Mouse (Mus musculus) thymus, postnatal 25 days (tissue): ENCODE results near the gene Prdm16.

ENCODE experiments used
- DNase-seq: peaks from one replicate; pipeline ENCODE4 v3.0.0; 2022

The Prdm16 gene

GRCm38 (mm10) chr4:154511767-154512166 lies 124.9 kb downstream of the Prdm16 start:
- DNase-seq: no peak

DNA sequence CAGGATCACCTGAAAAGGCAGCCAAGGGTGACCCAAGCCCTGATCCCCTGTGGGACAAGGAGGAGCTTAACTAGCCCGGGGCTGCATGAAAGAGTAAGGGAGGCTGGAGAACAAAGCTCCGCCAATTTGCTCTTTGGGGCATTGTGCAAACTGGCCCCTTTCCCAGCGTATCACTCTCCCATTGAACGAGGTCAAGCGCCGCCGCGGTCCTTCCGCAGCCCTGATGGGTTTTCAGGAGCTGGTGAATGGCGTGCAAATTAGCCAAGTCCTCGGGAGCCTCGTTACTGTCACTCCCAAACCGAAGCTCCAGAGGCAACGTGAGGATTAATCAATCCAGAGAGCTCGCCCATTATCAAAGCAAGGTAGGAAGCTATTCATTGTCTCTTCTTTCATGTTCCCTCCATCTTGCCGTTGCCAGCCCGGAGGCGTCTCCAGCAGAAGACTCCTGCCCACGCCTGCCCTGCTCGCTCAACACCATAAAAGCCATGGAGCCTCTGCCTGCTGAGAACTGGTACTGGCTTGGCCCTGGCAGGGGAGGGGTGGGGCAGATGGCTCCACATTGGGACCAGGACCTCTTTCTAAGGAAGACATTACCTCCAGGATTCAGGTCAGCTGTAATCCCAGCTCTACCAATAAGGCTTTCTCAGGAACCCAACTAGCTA lies 129.8 kb downstream of the Prdm16 start:
- no peak for DNase-seq

DNA sequence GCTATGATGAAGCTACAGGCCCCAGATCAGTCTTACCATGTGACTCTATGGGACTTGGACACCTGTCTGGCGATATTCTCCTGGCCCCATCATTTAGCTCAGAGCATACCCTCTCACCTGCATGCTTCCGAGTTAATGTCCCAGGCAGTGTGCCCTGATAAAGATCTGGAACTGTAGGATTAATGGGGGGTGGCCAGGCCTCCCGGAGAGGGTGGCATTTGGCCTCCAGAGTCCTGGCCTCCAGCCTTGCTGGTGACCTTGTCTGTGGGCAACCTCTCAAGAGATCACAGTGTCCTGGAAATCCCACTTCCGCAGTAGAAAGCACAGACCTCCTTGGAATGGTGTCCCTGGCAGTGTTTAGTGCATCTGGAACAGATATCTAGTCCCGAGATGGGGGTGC lies 131.4 kb downstream of the Prdm16 start:
- no peak for DNase-seq

GRCm38 (mm10) chr4:154503260-154503829 lies 133.3 kb downstream of the Prdm16 start:
- no peak for DNase-seq

- no peak for DNase-seq
Measured at GRCm38 (mm10) chr4:154502403-154503000, 134.2 kb downstream of the Prdm16 start.

GRCm38 (mm10) chr4:154500695-154501094 lies 136.0 kb downstream of the Prdm16 start:
- no peak for DNase-seq

DNA sequence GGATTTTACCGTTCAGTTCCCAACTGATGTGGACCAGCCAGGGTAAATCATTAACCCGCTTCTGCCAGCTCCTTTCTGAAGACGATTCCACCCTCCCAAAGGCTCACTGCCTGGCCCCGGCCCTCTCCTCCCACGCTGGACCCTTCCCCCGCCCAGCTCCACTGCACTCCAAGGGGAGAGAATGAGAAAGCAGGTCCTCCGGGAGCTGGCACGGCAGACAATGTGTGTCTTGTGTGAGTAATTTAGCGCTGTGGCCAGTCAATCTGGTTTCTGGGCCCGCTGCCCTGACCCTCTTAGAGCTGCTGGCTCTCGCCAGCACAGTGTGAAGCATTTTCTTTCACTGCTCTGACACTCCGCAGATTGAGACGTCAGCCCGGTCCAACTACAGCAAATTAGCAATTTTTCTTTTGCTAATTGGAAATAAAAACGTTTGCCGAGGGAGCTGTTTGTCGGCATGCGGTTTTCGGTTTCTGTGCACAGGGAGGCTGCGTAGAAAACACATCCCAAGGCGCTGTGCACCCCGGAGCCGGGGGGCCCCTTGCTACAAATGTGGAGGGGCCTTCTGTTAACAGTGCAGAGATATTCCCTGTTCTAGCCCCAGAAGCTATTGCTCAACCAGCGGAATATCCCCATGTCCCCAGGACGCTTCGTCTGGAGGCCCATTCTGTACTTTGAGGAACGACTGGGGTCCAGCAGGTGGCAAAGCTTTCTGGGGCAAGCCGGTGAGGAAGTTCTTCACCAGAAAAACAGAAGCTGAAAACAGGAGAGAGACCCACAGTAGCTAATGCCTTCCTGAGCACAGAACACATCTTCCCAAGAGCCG lies 136.8 kb downstream of the Prdm16 start:
- no peak for DNase-seq

GRCm38 (mm10) chr4:154497423-154498175 lies 139.1 kb downstream of the Prdm16 start:
- no peak for DNase-seq

- no peak for DNase-seq
Measured at GRCm38 (mm10) chr4:154496991-154497390, 139.7 kb downstream of the Prdm16 start.

DNA sequence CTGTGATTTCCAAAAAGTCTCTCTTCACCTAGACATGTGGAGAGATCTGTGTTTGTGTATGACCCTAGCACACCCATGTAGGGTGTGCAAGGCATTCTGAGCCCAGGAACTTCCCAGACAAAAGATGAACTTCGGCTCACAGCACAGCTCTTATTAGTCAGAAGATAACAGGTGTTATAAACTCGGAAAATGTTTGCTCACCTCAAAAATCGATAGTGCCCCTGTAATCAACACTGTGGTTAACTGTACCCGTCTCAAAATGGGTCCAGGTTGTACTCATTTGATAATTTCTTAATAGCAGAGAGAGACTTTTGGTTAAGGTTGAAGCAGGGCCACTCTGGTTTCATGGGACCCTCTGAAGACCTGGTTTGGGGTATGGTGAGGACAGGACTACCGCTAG lies 140.2 kb downstream of the Prdm16 start:
- DNase-seq: no peak

DNA sequence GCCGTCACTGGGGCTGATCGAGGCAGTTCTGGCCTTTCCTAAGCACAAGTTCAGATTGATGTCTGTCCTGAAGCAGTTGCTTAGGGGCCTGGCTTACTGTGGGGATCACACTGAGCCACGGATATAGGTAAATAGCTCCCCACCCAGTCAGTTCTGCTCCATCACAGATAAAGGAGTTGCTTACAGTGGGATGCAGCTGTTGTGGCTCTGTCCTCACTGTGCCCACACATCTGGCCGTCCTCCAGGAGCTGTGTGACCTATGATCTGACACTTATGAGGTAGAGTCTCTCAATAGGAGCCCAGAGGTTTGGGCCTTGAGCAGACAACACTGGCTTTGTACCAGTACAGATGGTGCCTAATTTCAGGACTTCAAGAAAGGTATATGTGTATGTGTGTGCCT lies 142.7 kb downstream of the Prdm16 start:
- no peak for DNase-seq

GRCm38 (mm10) chr4:154492714-154493121 lies 144.0 kb downstream of the Prdm16 start:
- DNase-seq: no peak

GRCm38 (mm10) chr4:154492268-154492667 lies 144.4 kb downstream of the Prdm16 start:
- DNase-seq: no peak

DNA sequence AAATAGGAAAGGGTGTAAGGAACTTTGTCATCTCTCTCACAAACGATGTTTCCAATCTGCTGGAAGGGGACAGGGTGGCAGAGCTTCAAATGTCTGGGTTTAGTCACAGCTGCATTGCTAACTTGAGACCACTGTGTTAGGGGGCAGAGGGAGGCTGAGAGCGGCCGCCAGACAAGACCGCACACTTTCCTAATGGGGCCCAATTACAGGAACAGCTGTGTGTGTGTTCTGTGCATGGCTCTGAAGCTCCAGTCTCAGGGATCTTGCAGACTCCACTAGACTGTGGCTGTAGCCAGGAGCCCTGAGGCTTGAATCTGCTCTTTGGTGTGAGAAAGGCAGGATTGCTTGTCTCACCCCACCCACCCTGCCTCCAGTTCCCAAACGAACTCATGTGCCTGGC lies 148.6 kb downstream of the Prdm16 start:
- no peak for DNase-seq

DNA sequence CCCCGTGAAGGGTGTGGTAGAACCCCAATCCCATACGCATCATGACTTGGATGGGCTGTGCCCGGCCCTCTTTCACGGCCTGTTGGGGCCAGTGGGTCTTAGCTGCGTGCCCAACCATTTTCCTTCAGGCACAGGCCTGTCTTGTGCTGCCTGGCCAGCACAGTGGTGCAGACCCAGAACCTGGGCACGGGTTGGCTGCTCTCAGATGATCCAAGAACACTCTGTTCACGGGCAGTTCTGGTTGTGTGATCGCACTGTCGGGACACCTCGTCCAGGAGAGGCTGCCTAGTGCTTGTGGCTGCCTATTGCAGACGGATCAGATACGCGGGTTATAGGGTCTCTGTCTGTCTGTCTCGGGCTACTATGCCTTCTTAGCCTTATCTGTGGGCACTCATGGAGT lies 154.0 kb downstream of the Prdm16 start:
- no peak for DNase-seq

DNA sequence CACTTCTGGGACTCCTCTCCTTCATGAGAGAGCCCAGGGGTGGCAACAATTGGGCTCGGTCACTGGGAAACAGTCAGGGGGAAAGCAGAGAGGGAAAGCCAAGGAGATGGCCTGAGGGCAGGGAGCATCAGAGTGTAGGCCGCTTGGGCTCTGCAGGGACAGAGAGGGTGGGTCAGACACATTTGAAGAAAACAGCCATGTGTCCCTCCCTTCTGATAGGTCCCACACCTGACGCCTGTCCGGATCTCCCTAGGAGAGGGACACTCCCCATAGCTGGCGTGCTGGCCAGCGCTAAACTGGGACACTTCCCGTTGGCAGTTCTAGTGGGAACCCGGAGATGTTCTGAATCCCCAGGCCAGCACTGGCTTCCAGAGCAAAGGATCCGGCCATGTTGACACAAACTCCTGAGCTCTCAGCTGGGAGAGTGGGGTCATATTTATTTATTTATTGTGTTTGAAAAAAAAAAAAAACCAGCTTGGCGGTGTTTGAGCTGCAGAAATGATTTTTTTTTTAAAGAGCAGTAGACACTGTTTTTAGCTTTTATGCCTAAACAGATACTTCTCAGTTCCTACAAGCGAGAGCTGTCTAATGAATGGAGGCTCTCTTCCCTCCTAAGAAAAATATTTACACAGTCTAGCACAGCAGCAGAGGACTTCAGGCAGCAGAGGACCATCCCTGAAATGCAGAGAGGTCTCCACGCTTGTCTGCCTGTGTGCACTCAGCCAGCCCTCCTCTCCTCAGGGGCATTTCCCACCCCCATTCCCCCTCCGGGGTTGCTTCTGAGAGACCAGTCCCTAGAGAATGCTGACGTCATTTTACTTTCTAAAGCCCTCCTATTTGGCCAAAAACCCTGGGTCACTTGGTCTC lies 154.7 kb downstream of the Prdm16 start:
- DNase-seq: no peak

DNA sequence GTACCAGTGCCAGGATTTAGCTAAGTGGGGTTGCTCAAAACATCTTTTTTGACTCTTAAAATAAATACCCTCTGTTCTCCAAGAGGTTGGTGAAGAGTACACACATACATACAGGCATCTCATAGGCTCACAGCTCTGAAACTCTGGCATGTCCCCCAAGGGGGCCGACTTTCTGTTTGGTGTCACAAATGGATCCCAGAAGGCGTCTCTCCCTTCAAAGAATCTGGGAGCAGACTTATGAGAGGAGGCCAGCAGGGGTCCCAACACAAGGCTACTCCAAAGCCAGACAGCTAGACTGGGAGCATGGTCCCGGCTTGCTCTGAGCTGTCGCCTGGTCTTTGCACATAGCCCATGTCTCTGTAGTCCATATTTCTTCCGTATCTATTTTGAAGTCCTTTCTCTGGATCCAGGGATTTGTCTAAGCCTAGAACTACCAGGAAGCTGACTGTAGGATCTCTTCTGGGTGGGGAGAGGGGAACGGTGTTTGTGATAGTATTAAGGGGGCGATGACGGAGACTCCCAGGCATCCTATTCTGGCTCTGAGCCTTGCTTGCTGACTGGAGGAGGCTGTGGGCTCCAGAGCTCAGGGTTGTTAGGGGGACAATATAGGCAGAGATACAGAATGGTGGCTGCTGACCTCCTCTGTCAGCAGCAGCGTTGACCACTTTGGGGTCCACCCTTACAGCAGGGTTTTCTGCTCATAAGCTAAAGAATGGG lies 156.0 kb downstream of the Prdm16 start:
- DNase-seq: no peak

GRCm38 (mm10) chr4:154480143-154480542 lies 156.5 kb downstream of the Prdm16 start:
- no peak for DNase-seq

GRCm38 (mm10) chr4:154478933-154479613 lies 157.6 kb downstream of the Prdm16 start:
- no peak for DNase-seq

DNA sequence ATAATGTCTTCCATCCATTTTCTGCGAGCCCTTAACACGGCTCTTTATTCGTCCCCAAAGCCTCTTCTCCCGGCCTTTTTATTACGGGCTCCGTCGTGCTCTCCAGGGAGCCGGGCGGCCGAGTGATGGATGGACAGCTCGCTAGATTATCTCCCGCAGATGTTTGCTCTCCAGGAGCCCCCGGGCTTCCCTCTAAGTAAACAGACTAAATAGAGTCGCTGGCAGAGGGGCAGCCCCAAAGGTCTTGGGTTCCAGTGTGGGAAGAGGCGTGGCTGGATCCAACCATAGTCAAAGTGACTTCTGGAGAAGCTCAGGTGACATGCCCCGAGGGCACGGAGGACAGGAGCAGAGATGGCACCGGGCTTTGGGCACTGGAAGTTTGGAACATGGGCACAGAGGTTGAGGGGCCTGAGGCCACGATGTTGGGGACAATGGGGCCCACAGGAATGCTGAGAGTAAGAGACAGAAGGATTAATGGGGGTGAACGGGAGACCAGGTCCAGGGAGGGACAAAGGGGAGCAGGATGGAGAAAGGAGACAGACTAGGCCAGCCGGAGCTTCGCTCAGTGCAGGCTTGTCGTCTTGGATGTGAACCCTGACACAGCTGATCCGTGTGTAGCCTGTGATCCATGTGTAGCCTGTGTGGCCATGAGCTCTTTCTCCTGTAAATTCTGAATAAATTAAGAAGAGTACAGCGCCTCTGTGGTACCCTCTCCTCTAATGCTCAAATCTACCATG lies 162.9 kb downstream of the Prdm16 start:
- DNase-seq: no peak
